9 mouse cellular contexts compared by ENCODE assay signal in genomic region chr9:103490439-103490838, GRCm38 (mm10). TPM values are rescaled to one million over a fixed set of nuclear protein-coding genes. Genes with fewer than 3 reads are reported as not detected.
DNase-seq lines count a peak whose midpoint lies in the region; ATAC-seq lines count a peak whose summit lies in the region.
"Had no signal": no experiment of that assay in that cellular context is flagged by ENCODE, and none has a peak within 500 bp of the region (broad histone marks: within the 10 kb centered on the region; RNA-seq: fewer than 3 reads in every experiment).

No protein-coding gene starts in this region.

- WGBS in heart, embryonic 16.5 days: 27% methylated on average over 2 of the region's 2 CpGs
- WGBS in liver, embryonic 16.5 days (ENCODE audit: insufficient replicate concordance): 18% methylated on average over 2 of the region's 2 CpGs
- WGBS in neural tube, embryonic 14.5 days: 27% methylated on average over 2 of the region's 2 CpGs

- no peak overlapping the region for H3K9ac ChIP-seq in heart, embryonic 16.5 days (ENCODE audit: low read length)
- no peak overlapping the region for H3K9ac ChIP-seq in liver, embryonic 16.5 days (ENCODE audit: low read depth, low read length)
- no peak overlapping the region for H3K9ac ChIP-seq in neural tube, embryonic 14.5 days (replicated peaks; ENCODE audit: low read depth, low read length)
- H3K9ac ChIP-seq: embryonic facial prominence, embryonic 12.5 days had no signal

- H3K36me3 ChIP-seq in heart, embryonic 16.5 days (ENCODE audit: control insufficient read depth, insufficient read depth): no peaks in the 10 kb centered on the region
- no peaks in the 10 kb centered on the region for H3K36me3 ChIP-seq in liver, embryonic 16.5 days (ENCODE audit: control insufficient read depth, insufficient read depth)
- no peaks in the 10 kb centered on the region for H3K36me3 ChIP-seq in neural tube, embryonic 14.5 days (ENCODE audit: control insufficient read depth, insufficient read depth, low read length)
- H3K36me3 ChIP-seq: embryonic facial prominence, embryonic 12.5 days had no signal

- no peak overlapping the region for H3K27ac ChIP-seq in heart, embryonic 16.5 days (ENCODE audit: low read length)
- no peak overlapping the region for H3K27ac ChIP-seq in liver, embryonic 16.5 days (ENCODE audit: low read length)
- no peak overlapping the region for H3K27ac ChIP-seq in neural tube, embryonic 14.5 days (ENCODE audit: low read depth, low read length)
- H3K27ac ChIP-seq: embryonic facial prominence, embryonic 12.5 days had no signal

- no peak overlapping the region for H3K4me2 ChIP-seq in heart, embryonic 16.5 days (ENCODE audit: low read depth, low read length)
- no peak overlapping the region for H3K4me2 ChIP-seq in liver, embryonic 16.5 days (ENCODE audit: low read depth, low read length)
- no peak overlapping the region for H3K4me2 ChIP-seq in neural tube, embryonic 14.5 days (ENCODE audit: low read depth, low read length)
- H3K4me2 ChIP-seq: embryonic facial prominence, embryonic 12.5 days had no signal

- peak; percentile 54 for DNase-seq in CD4-positive helper T cell, adult 2 months (ENCODE audit: low read depth, low spot score)
- DNase-seq in adrenal gland, postnatal 4 days (ENCODE audit: low spot score in 2 of 2): peak; percentile 48 to 65
- DNase-seq in kidney, postnatal 14 days: peak; percentile 86
- peak; percentile 90 for DNase-seq in testis, postnatal 10 days (ENCODE audit: low spot score)

- no peak overlapping the region for H3K4me3 ChIP-seq in heart, embryonic 16.5 days (ENCODE audit: low read length)
- H3K4me3 ChIP-seq in liver, embryonic 16.5 days (ENCODE audit: low read depth, low read length): no peak overlapping the region
- H3K4me3 ChIP-seq in neural tube, embryonic 14.5 days (ENCODE audit: low read depth, low read length): no peak overlapping the region
- H3K4me3 ChIP-seq: embryonic facial prominence, embryonic 12.5 days had no signal

- H3K27me3 ChIP-seq in heart, embryonic 16.5 days (ENCODE audit: control insufficient read depth, insufficient read depth, low read length): no peaks in the 10 kb centered on the region
- no peaks in the 10 kb centered on the region for H3K27me3 ChIP-seq in liver, embryonic 16.5 days (ENCODE audit: control insufficient read depth, insufficient read depth, low read depth, low read length)
- no peaks in the 10 kb centered on the region for H3K27me3 ChIP-seq in neural tube, embryonic 14.5 days (ENCODE audit: control insufficient read depth, insufficient read depth, low read length)
- H3K27me3 ChIP-seq: embryonic facial prominence, embryonic 12.5 days had no signal

- ATAC-seq in erythroblast, adult 5-6 weeks (replicated peaks; ENCODE audit: low FRiP score, poor library complexity, severe bottlenecking): peak; percentile 76
- 0 out of 2 replicates have a peak, but pooled peaks have one; percentile 14 for ATAC-seq in heart, embryonic 16.5 days (replicated peaks; ENCODE audit: extremely low read depth, insufficient read depth, low FRiP score)
- peak; percentile 57 for ATAC-seq in liver, embryonic 16.5 days (ENCODE audit: low read depth)
- peak; percentile 57; the same call in 1 of the 2 replicates for ATAC-seq in neural tube, embryonic 14.5 days (ENCODE audit: low read depth)

- peaks cover 47% of the 10 kb centered on the region for H3K4me1 ChIP-seq in heart, embryonic 16.5 days (ENCODE audit: control insufficient read depth, insufficient read depth, low read length)
- H3K4me1 ChIP-seq in liver, embryonic 16.5 days (ENCODE audit: control insufficient read depth, low read depth, low read length): no peaks in the 10 kb centered on the region; the same call in 1 of the 2 replicates
- H3K4me1 ChIP-seq in neural tube, embryonic 14.5 days (ENCODE audit: control insufficient read depth, insufficient read depth, low read length): peaks cover 5% of the 10 kb centered on the region; the same call in 1 of the 2 replicates

- no peaks in the 10 kb centered on the region for H3K9me3 ChIP-seq in heart, embryonic 16.5 days (replicated peaks; ENCODE audit: control insufficient read depth, low read length)
- no peaks in the 10 kb centered on the region for H3K9me3 ChIP-seq in liver, embryonic 16.5 days (replicated peaks; ENCODE audit: control insufficient read depth, low read length)
- no peaks in the 10 kb centered on the region for H3K9me3 ChIP-seq in neural tube, embryonic 14.5 days (ENCODE audit: control insufficient read depth, low read length)
- H3K9me3 ChIP-seq: embryonic facial prominence, embryonic 12.5 days had no signal

RNA-seq across cellular contexts. Expression of gene Bfsp2, which starts 10.2 kb away (rescaled TPM):
- not detected for total RNA-seq in adrenal gland, postnatal 4 days (2021)
- total RNA-seq in erythroblast, adult 5-6 weeks (2015; ENCODE audit: low replicate concordance): not detected in 2 replicates
- not detected in 2 replicates for total RNA-seq in erythroblast, adult 5-6 weeks (2017; ENCODE audit: low replicate concordance)
- polyA plus RNA-seq in heart, embryonic 16.5 days (2015; fragmentation: Nextera tagmentation; extraction: Ambion mirVana): 0.76 and 1.1 TPM in 2 replicates
- 3.9 and 5.4 TPM in 2 replicates for polyA plus RNA-seq in liver, embryonic 16.5 days (2015; fragmentation: Nextera tagmentation; extraction: Ambion mirVana)
- 1.0 and 2.3 TPM in 2 replicates for polyA plus RNA-seq in neural tube, embryonic 14.5 days (2014; fragmentation: Nextera tagmentation; extraction: Ambion mirVana)

Comparison
In these comparisons a context has a peak if more than half of its experiments do, and no peak if none do; other contexts are left out.
1. ATAC-seq: peak in every context shown above with its lines; median percentile 76 in erythroblast, adult 5-6 weeks; 57 in liver, embryonic 16.5 days; 57 in neural tube, embryonic 14.5 days; 14 in heart, embryonic 16.5 days.